16 mouse cellular contexts compared by ENCODE assay signal in genomic region chr10:43519977-43520376, GRCm38 (mm10). TPM values are rescaled to one million over a fixed set of nuclear protein-coding genes. Genes with fewer than 3 reads are reported as not detected.
"Had no signal": no experiment of that assay in that cellular context is flagged by ENCODE, and none has a peak within 500 bp of the region (broad histone marks: within the 10 kb centered on the region; RNA-seq: fewer than 3 reads in every experiment).

No protein-coding gene starts in this region.

- H3K4me1 ChIP-seq: midbrain, embryonic 15.5 days; neural tube, embryonic 13.5 days had no signal

- H3K9me3 ChIP-seq: limb, embryonic 13.5 days; megakaryocyte, embryonic 14.5 days; midbrain, embryonic 15.5 days; neural tube, embryonic 13.5 days had no signal

- ATAC-seq: midbrain, embryonic 15.5 days had no signal

- H3K4me3 ChIP-seq: limb, embryonic 13.5 days; megakaryocyte, embryonic 14.5 days; midbrain, embryonic 15.5 days; neural tube, embryonic 13.5 days had no signal

- H3K27me3 ChIP-seq: limb, embryonic 13.5 days; megakaryocyte, embryonic 14.5 days; midbrain, embryonic 15.5 days; neural tube, embryonic 13.5 days had no signal

- H3K36me3 ChIP-seq: midbrain, embryonic 15.5 days had no signal

- H3K4me2 ChIP-seq: limb, embryonic 13.5 days; liver, embryonic 11.5 days; midbrain, embryonic 11.5 days; midbrain, embryonic 15.5 days; neural tube, embryonic 13.5 days had no signal

- H3K27ac ChIP-seq: limb, embryonic 13.5 days; macrophage; midbrain, embryonic 15.5 days; neural tube, embryonic 13.5 days had no signal

- H3K9ac ChIP-seq: limb, embryonic 13.5 days; midbrain, embryonic 15.5 days; neural tube, embryonic 13.5 days had no signal

- DNase-seq: kidney, adult 11 months; kidney, postnatal 14 days; left cerebral cortex, postnatal 4 days; retina, postnatal 1 day; right cerebral cortex, postnatal 4 days; spleen, adult 18-20 months; thymus, adult 18-20 months; thymus, postnatal 14 days had no signal

RNA-seq across cellular contexts. Expression of gene Gm9803, which starts 3.9 kb away (rescaled TPM):
- total RNA-seq: left cerebral cortex, postnatal 10 days had no signal
